Comparison of ENCODE assay signal across 9 mouse cellular contexts in the genomic region with DNA sequence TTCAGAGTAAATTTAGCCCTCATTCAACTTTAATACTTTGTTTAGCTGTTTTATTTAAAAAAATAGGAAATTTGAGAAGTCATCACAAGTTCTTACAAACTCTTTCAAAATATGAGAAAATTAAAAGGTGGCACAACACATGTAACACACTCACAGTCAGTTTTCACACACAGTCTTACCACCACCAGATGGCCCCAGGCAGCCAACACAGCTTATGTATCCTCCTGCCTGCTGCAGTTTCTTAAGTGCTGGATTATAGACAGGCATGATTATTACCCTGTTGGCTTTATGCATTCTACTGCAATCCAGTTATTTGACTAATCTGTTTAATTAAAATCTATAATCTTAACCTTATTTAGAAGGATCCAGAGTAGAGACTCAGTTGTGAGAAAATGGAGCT. TPM values are rescaled to one million over a fixed set of nuclear protein-coding genes. Genes with fewer than 3 reads are reported as not detected.
DNase-seq lines count a peak whose midpoint lies in the region; ATAC-seq and TF ChIP-seq lines count a peak whose summit lies in the region.
"Had no signal": no experiment of that assay in that cellular context is flagged by ENCODE, and none has a peak within 500 bp of the region (broad histone marks: within the 10 kb centered on the region; RNA-seq: fewer than 3 reads in every experiment).

No protein-coding gene starts in this region.

- H3K36me3 ChIP-seq in heart, embryonic 12.5 days, result peaks cover 15% of the 10 kb centered on the region
- H3K36me3 ChIP-seq in lung, postnatal 0 days (ENCODE audit: insufficient read depth, low read length), result no peaks in the 10 kb centered on the region

- no peaks in the 10 kb centered on the region for H3K27me3 ChIP-seq in heart, embryonic 12.5 days (replicated peaks)
- H3K27me3 ChIP-seq in lung, postnatal 0 days (replicated peaks; ENCODE audit: insufficient read depth, low read length), result no peaks in the 10 kb centered on the region
- H3K27me3 ChIP-seq: embryonic facial prominence, embryonic 15.5 days had no signal

- no peaks in the 10 kb centered on the region for H3K4me1 ChIP-seq in heart, embryonic 12.5 days (replicated peaks)
- no peaks in the 10 kb centered on the region for H3K4me1 ChIP-seq in lung, postnatal 0 days (ENCODE audit: insufficient read depth, low read depth, low read length)
- H3K4me1 ChIP-seq in lung, adult 2 months (ENCODE audit: control insufficient read depth, insufficient read depth, low read length), result no peaks in the 10 kb centered on the region
- H3K4me1 ChIP-seq: embryonic facial prominence, embryonic 15.5 days had no signal

- H3K9ac ChIP-seq in heart, embryonic 12.5 days, result no peak overlapping the region
- H3K9ac ChIP-seq in lung, postnatal 0 days (replicated peaks; ENCODE audit: low read depth), result no peak overlapping the region
- H3K9ac ChIP-seq: embryonic facial prominence, embryonic 15.5 days had no signal

- no peak for ATAC-seq in heart, embryonic 12.5 days (ENCODE audit: insufficient number of reproducible peaks, low FRiP score)
- peak; percentile 40; the same call in 1 of the 2 replicates for ATAC-seq in lung, postnatal 0 days
- no peak for ATAC-seq in monocyte, adult 5-6 weeks (replicated peaks; ENCODE audit: insufficient number of reproducible peaks, low FRiP score, low TSS enrichment, poor library complexity, severe bottlenecking)

- peak; percentile 59 for TF ChIP-seq CTCF in lung, postnatal 0 days (IDR thresholded peaks at IDR 0.05)
- TF ChIP-seq CTCF in lung, adult 2 months (IDR thresholded peaks at IDR 0.05; ENCODE audit: insufficient read depth, low read length), result no peak

- peak; percentile 9 for DNase-seq in heart, adult 8-10 months (ENCODE audit: low spot score)
- DNase-seq in lung, postnatal 0 days (ENCODE audit: low spot score), result peak; percentile 35
- DNase-seq in lung, adult 2 months, result no peak
- peak; percentile 20 for DNase-seq in induced T-regulatory cell, adult 2 months (ENCODE audit: low read depth)
- DNase-seq in thymus, postnatal 0 days (ENCODE audit: low spot score), result peak; percentile 42
- DNase-seq in yolk sac, embryonic 10.5 days (ENCODE audit: low spot score), result no peak

- TF ChIP-seq POLR2A in lung, adult 2 months (IDR thresholded peaks at IDR 0.05; ENCODE audit: borderline replicate concordance, extremely low read depth, low read depth, low read length), result no peak

- no peak overlapping the region for H3K4me2 ChIP-seq in heart, embryonic 12.5 days
- H3K4me2 ChIP-seq in lung, postnatal 0 days (replicated peaks; ENCODE audit: low read depth, low read length), result no peak overlapping the region
- H3K4me2 ChIP-seq: embryonic facial prominence, embryonic 15.5 days had no signal

- no peak overlapping the region for H3K4me3 ChIP-seq in heart, embryonic 12.5 days
- no peak overlapping the region for H3K4me3 ChIP-seq in lung, postnatal 0 days (ENCODE audit: low read depth, low read length)
- H3K4me3 ChIP-seq in lung, adult 2 months (replicated peaks; ENCODE audit: extremely low read depth, low read depth, low read length), result no peak overlapping the region
- H3K4me3 ChIP-seq: embryonic facial prominence, embryonic 15.5 days had no signal

- no peak overlapping the region for H3K27ac ChIP-seq in heart, embryonic 12.5 days (ENCODE audit: poor library complexity, severe bottlenecking)
- no peak overlapping the region for H3K27ac ChIP-seq in lung, postnatal 0 days (ENCODE audit: low read length)
- H3K27ac ChIP-seq: embryonic facial prominence, embryonic 15.5 days had no signal

- TF ChIP-seq EP300 in lung, postnatal 0 days (IDR thresholded peaks at IDR 0.05), result no peak

- H3K9me3 ChIP-seq in heart, embryonic 12.5 days (replicated peaks), result no peaks in the 10 kb centered on the region
- no peaks in the 10 kb centered on the region for H3K9me3 ChIP-seq in lung, postnatal 0 days (ENCODE audit: low read length)
- H3K9me3 ChIP-seq: embryonic facial prominence, embryonic 15.5 days had no signal

RNA-seq across cellular contexts. Expression of a gene that starts 12.1 kb away (rescaled TPM):
- total RNA-seq in heart, adult 8-10 months (2022), result 10 to 100 TPM; 15.5 to 18.1 (median 16.9) TPM
- polyA plus RNA-seq in heart, embryonic 12.5 days (2016; fragmentation: Nextera tagmentation; extraction: Ambion mirVana), result 18.3 and 18.6 TPM in 2 replicates
- 7.4 and 7.9 TPM in 2 replicates for polyA plus RNA-seq in lung, postnatal 0 days (2015; fragmentation: Nextera tagmentation; extraction: Ambion mirVana)
- polyA plus RNA-seq in lung, adult 2 months (2012; rRNA removed), result 2.8 and 4.3 TPM in 2 replicates
- polyA plus RNA-seq in thymus, postnatal 0 days (2015; fragmentation: Nextera tagmentation; extraction: Ambion mirVana), result 12.1 and 17.3 TPM in 2 replicates
- 64.2 to 74.6 TPM (median 71.8 TPM) in 3 replicates for total RNA-seq in monocyte, adult 5-6 weeks (2017)

Comparison
In these comparisons a context has a peak if more than half of its experiments do, and no peak if none do; other contexts are left out.
1. DNase-seq: peak in heart, adult 8-10 months (single experiment), lung, postnatal 0 days (single experiment), induced T-regulatory cell, adult 2 months (single experiment) and thymus, postnatal 0 days (single experiment); none in lung, adult 2 months (single experiment) and yolk sac, embryonic 10.5 days (single experiment).